Mouse (Mus musculus): Measurements from ENCODE around the gene Gria1.

Gene Gria1

GRCm38 (mm10) chr11:57062441-57062840 is 51.3 kb downstream of the Gria1 start:
- DNase-seq (ENCODE audit: low spot score in 2 of 2) = no peak

- DNase-seq (ENCODE audit: low spot score in 2 of 2) = no peak
Measured at GRCm38 (mm10) chr11:57070196-57070901, 59.2 kb downstream of the Gria1 start.

- DNase-seq (ENCODE audit: low spot score in 2 of 2) = no peak
Measured at GRCm38 (mm10) chr11:57072171-57072570, 61.0 kb downstream of the Gria1 start.

- DNase-seq (ENCODE audit: low spot score in 2 of 2) = no peak
Measured at GRCm38 (mm10) chr11:57079423-57079822, 68.2 kb downstream of the Gria1 start.

- no peak for DNase-seq (ENCODE audit: low spot score in 2 of 2)
Measured at GRCm38 (mm10) chr11:57089527-57089926, 78.3 kb downstream of the Gria1 start.

GRCm38 (mm10) chr11:57090705-57091104 is 79.5 kb downstream of the Gria1 start:
- no peak for DNase-seq (ENCODE audit: low spot score in 2 of 2)

GRCm38 (mm10) chr11:57091276-57091914 is 80.2 kb downstream of the Gria1 start:
- DNase-seq (ENCODE audit: low spot score in 2 of 2) = no peak

GRCm38 (mm10) chr11:57100491-57100890 is 89.3 kb downstream of the Gria1 start:
- DNase-seq (ENCODE audit: low spot score in 2 of 2) = no peak

- no peak for DNase-seq (ENCODE audit: low spot score in 2 of 2)
Measured at GRCm38 (mm10) chr11:57103751-57104254, 92.6 kb downstream of the Gria1 start.

- DNase-seq (ENCODE audit: low spot score in 2 of 2) = no peak
Measured at GRCm38 (mm10) chr11:57105683-57106082, 94.5 kb downstream of the Gria1 start.

- DNase-seq (ENCODE audit: low spot score in 2 of 2) = no peak
Measured at GRCm38 (mm10) chr11:57112386-57112785, 101.2 kb downstream of the Gria1 start.

- no peak for DNase-seq (ENCODE audit: low spot score in 2 of 2)
Measured at GRCm38 (mm10) chr11:57114410-57114809, 103.2 kb downstream of the Gria1 start.

- DNase-seq (ENCODE audit: low spot score in 2 of 2) = no peak
Measured at GRCm38 (mm10) chr11:57127066-57127465, 115.9 kb downstream of the Gria1 start.

GRCm38 (mm10) chr11:57140162-57140780 is 129.1 kb downstream of the Gria1 start:
- DNase-seq (ENCODE audit: low spot score in 2 of 2) = no peak

- DNase-seq (ENCODE audit: low spot score in 2 of 2) = no peak
Measured at GRCm38 (mm10) chr11:57143681-57144080, 132.5 kb downstream of the Gria1 start.

GRCm38 (mm10) chr11:57145192-57145591 is 134.0 kb downstream of the Gria1 start:
- no peak for DNase-seq (ENCODE audit: low spot score in 2 of 2)

- DNase-seq (ENCODE audit: low spot score in 2 of 2) = no peak
Measured at GRCm38 (mm10) chr11:57145704-57146103, 134.5 kb downstream of the Gria1 start.

- no peak for DNase-seq (ENCODE audit: low spot score in 2 of 2)
Measured at GRCm38 (mm10) chr11:57151674-57152073, 140.5 kb downstream of the Gria1 start.

GRCm38 (mm10) chr11:57154998-57155397 is 143.8 kb downstream of the Gria1 start:
- no peak for DNase-seq (ENCODE audit: low spot score in 2 of 2)

- no peak for DNase-seq (ENCODE audit: low spot score in 2 of 2)
Measured at GRCm38 (mm10) chr11:57159412-57159811, 148.2 kb downstream of the Gria1 start.

GRCm38 (mm10) chr11:57160076-57160475 is 148.9 kb downstream of the Gria1 start:
- DNase-seq (ENCODE audit: low spot score in 2 of 2) = no peak

GRCm38 (mm10) chr11:57162931-57163330 is 151.7 kb downstream of the Gria1 start:
- DNase-seq (ENCODE audit: low spot score in 2 of 2) = no peak

GRCm38 (mm10) chr11:57170058-57170457 is 158.9 kb downstream of the Gria1 start:
- no peak for DNase-seq (ENCODE audit: low spot score in 2 of 2)

All from spleen, postnatal 4 days (tissue).